Mouse (Mus musculus) brain, embryonic 14.5 days (tissue): ENCODE data around the gene Fbxl21.

Experiments
- CTCF ChIP-seq: fragments of 200-500 bp; IDR thresholded peaks from 2 replicates; pipeline ENCODE4 v1.5.1; 2012; ENCODE audit warnings: inconsistent platforms, mild to moderate bottlenecking, moderate library complexity, borderline replicate concordance; ENCODE audit not compliant: insufficient read depth, insufficient read length; ENCODE audit errors: extremely low read depth
- POLR2A ChIP-seq: fragments of 200-500 bp; IDR thresholded peaks from 2 replicates; pipeline ENCODE4 v1.6.1; 2012; ENCODE audit warnings: mild to moderate bottlenecking, inconsistent platforms, borderline replicate concordance; ENCODE audit not compliant: poor library complexity, insufficient read depth, insufficient read length, severe bottlenecking; ENCODE audit errors: extremely low read depth

DNA sequence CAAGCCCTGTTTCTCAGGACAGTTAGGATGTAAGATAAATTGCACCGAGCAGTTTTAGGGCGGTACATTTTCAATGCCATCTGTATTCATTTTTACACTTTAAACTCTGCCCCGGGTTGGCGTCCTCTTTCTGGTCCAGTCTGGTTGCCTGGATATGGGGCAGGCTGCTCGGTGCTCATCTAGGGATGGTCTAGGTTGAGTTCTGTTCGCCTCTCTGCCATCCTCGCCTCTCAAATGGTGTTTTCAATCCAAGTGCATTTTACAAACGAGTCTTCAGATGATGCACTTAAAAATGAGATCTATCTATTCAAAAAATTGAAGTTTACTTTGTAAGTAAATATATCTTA is 522 bp downstream of the Fbxl21 start:
- TF ChIP-seq CTCF (no peak), POLR2A (no peak)
